Mouse (Mus musculus): ENCODE measurements around the gene Castor2. TPM values are rescaled to one million over a fixed set of nuclear protein-coding genes. Genes with fewer than 3 reads are reported as not detected.

Castor2 gene
- polyA plus RNA-seq, 1 experiment = 41.1 TPM

Other genes starting within 250 kb of the Castor2 start
- gene Rcc1l, start 77.1 kb downstream of the Castor2 start, polyA plus RNA-seq (2012; rRNA removed) = 17.1 and 17.8 TPM in 2 replicates
- 17.2 and 18.8 TPM in 2 replicates for gene Gtf2ird2, start 84.3 kb downstream of the Castor2 start, polyA plus RNA-seq (2012; rRNA removed)
- 6.6 and 8.6 TPM in 2 replicates for gene Ncf1, start 129.9 kb downstream of the Castor2 start, polyA plus RNA-seq (2012; rRNA removed)
- 168 and 188 TPM in 2 replicates for gene Gtf2i, start 215.0 kb downstream of the Castor2 start, polyA plus RNA-seq (2012; rRNA removed)

Measured in frontal cortex, adult 2 months (tissue).